Mouse (Mus musculus): Measurements from ENCODE around the gene Pnkd.
"Not testable (repeated sequence)": the region's sequence is repeated elsewhere in the genome, so short reads cannot be mapped to it uniquely, and the experiment has no call there.

Pnkd gene

DNA sequence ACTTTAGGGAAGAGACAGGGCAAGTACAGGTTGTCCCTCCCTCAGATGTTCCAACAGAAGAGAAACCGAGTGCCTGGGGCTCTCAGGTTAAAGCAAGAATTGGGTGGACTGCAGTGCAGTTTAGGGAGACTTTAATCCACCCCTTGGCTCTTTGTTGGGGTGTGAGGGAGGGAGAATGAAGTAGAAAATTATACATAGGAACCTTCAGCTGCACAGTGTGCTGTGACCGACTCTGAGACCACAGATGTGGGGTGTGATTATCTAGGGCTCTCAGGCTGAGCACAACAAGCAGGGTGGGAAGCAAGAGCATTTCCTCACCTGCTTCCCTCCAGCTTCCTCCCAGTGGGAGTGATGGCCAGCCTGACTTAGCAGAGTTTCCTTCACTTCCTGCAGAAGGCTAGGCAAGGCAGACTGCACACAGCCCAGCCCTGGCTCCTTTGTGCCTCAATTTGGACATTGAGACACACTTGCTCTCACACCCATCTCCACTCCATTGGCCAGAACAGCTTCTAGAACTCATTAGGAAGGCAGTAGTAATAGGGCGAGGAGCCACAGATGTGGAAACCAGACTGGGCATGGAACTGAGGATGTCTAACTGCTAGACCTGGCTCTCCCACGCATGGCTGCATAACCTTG, 46.4 kb downstream of the Pnkd start:
- DNase-seq (ENCODE audit: inconsistent ontology term): no peak

DNA sequence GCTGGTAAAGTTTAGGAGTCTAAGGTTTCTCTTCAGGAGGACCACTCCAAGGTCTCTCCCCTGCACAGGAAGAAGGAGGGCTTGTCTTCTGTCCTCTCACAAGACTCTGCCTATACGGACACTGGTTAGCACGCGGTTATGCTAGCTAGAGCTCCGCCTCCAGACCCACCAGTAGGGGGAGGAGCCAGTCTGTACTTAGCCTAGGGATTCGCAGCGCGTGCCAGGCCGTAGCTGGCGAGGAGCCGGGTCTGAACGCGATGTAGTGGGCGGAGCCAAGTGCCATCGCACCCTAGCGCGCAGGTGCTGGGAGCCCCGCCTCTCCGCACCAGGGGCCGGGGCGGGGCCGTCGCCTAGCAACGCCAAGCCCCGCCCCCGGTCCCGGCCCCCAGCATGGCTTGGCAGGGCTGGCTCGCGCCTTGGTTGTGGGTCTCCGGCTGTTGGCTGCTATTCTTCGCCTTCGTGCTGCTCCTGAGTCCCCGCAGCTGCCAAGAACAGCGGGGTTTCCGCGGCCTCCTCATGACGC, 47.6 kb downstream of the Pnkd start:
- peak; percentile 96 for DNase-seq (ENCODE audit: inconsistent ontology term)

DNA sequence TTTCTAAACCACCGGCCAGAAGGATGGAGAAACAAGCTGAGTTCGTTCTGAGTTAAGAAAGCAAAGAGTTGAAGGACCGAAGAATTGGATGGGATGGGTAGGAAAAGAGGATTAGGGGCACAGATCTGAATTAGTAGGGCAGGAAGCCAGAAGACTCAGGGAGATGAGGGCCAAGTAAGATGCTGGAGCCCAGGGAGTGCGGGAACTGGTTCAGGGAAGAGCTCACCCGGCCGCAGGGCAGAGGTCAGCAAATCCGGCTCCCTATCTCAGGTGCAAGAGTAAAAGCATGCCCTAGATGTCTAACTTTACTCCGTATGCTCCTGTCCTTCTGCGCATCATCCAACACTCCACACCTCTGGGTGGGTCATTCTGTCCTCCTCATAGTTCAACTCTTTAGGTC, 48.2 kb downstream of the Pnkd start:
- DNase-seq (ENCODE audit: inconsistent ontology term): no peak

DNA sequence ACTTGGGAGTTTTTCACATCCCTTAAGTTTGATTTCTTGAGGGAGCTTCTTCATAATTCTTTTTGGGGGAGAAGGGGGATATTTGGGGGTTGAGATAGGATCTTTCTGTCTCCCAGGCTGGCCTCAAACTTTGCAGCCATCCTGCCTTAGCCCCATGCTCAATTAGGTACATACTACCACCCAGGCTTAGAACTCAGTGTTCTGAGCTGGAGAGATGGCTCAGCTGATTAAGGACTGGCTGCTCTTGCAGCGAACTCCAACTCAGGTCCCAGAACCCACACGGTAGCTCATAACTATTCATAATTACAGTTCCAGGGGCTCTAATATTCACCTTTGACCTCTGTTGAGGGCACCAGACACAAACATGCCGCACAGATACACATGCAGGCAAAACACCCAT, 49.9 kb downstream of the Pnkd start:
- no peak for DNase-seq (ENCODE audit: inconsistent ontology term)

DNA sequence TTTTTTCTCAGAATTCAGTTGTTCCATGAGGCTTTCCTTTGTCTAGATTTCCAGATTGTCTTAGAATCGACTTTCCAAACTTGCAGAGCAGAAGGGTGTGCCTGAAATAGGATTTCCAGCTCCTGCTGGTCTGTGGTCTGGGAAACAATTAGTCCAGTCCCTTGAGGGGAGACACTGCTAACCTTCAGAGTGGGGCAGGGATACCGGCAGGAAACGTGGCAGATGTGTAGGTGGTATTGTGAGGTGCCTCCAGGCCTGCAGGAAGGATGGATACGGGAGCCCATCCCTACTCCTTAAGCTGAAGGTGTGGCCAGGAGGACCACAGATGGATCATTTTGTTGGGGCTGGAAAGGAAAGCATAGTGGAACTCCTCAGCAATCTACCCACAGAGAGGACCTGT, 50.3 kb downstream of the Pnkd start:
- peak; percentile 16 for DNase-seq (ENCODE audit: inconsistent ontology term)

DNA sequence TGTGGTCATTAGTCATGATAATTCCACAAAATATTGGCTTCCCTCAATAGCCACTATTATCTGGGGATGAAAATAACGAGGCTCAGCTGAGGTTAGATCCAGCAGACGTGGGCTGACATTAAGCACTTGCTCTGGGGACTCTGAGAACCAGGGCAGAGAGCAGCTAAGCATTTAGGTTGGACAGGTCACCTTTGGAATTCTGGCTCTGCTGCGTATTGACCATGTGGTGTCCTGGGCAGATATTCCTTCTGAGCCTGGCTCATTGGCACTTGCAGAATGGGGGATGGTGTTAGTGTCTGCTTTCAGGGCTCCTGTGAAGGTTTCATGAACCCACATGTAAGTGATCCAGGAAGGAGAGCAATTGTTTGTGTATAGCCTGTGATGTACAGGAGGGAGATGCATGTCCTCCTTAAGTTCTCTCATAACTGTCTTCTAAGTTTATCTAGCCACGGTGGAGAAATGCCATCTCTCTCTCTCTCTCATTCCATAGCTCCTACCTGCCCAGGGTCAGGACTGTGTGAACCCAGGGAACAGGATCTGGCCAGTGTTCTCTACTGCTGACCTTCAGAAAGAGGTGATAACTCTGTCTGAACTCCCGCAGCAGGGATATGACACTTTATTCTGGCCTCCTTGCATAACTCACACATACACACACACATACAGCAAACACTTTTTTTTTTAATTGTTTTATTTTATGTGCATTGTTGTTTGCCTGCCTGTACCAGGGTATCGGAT, 50.9 kb downstream of the Pnkd start:
- peak; percentile 19 for DNase-seq (ENCODE audit: inconsistent ontology term)

DNA sequence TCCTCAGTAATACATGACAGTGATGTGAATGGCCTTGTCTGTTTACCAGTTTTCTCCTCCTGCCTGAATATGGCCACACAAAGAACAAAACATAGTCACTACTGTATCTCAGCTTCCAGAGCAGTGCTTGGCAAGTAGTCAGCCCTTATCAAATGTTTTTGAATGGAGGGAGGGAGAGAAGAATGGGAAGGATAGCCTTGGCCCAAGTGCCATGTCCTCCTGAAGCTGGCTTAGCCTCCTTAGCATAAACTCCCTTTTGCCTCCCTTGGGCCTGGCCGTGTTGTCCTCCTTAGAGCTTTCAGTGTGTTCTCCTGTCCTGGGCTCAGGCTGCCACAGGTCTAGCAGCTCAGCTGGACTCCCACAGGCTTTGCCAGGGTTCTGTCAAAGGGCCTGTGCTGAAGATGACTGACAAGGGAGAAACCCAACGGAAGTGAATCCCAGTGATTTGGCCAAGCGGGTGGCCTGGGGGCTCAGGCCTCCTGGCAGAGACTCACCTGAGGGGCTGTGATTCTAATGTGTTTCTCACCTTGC, 52.6 kb downstream of the Pnkd start:
- DNase-seq (ENCODE audit: inconsistent ontology term): no peak

DNA sequence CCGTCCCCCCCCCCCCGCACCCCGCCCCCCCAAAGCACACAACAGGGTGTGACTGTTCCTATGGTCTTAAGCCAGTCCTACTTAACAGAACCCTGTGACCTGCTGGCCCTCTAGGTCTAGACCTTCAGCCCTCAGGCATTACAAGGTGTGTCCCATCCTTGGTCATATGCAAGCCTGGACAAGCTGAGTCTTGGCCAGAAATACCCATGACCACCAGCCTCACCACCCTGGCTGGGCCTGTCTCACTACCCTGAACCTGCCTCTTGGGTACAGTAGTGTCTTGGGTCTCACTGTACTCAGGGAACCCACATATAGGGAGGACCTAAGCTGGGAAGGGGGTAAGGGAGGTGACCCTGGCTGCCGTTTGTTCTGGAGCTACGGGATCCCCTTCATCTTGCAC, 53.3 kb downstream of the Pnkd start:
- no peak for DNase-seq (ENCODE audit: inconsistent ontology term)

DNA sequence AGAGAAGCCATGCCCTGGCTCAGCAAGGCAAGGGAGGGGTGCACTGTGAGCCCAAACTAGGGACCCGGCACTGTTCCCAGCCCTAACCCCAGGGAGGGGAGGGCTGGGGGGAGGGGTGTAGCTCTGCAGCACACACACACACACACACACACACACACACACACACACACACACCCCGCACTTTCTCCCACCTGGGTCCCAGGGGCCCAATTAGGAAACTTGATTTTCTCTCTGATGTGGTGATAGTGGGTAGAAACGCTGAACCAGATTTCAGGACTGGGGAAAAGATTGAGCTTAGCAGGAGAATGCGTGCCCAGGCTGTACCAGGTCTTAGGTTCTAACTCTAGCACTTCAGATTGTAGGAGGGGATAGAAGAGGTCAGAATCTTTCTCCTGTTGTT, 53.9 kb downstream of the Pnkd start:
- no peak for DNase-seq (ENCODE audit: inconsistent ontology term)

DNA sequence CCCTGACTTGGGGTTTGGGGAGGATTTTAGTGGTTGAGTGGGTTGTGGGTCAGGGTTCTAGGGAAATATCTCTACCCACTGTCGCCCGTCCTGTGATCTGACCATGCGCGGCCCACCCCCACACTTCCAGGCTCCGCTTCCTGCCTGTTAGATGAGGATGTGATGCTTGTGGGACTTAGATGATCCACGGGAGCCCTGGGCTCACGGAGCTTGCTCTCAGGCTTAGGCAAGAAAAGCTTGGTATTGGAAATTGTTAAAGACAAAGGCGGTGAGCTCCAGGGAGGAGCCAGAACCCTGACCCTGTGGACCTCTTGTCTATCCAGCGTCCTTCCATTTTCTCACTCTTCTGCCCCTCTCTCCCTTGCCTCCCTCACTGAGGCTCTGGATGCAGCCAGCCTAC, 55.2 kb downstream of the Pnkd start:
- DNase-seq (ENCODE audit: inconsistent ontology term): no peak

DNA sequence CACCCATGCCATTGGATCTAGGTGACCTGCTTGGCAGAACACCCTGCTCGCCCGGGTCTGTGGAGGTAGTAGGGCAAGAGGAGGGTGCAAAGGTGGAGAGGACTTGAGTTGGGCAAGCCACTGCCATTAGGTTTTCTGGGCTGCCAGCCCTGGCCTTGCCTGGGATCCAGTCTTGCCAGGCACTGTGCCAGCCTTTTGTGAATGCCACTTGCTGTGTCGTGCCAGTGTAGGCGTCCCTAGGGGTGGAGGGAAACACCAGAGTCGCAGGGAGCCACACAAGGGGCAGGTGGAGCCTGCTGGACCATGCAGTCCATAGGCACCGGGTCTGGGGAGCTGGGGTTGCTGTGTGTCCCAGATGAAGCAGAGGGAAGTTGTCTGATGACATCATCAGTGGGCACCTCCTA, 55.6 kb downstream of the Pnkd start:
- DNase-seq (ENCODE audit: inconsistent ontology term): peak; percentile 40

DNA sequence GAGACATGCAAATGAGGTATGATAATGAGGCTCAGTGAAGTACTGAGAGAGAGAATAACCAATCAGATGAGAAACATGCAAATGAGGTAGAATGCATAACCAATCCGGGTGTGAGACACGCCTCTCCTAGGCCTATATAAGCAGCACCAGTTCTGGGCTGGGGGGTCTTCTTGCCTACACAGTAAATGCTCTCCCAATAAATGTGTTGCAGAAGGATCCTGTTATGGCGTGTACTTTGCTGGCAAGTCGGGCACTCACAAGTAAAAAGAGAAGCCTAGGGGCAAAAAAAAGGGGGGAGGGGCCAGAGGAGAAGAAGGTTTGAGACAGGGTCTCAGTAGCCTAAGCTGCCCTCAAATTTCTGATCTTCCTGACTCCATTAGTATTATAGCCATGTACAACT, 56.3 kb downstream of the Pnkd start:
- DNase-seq (ENCODE audit: inconsistent ontology term): not testable (repeated sequence)

DNA sequence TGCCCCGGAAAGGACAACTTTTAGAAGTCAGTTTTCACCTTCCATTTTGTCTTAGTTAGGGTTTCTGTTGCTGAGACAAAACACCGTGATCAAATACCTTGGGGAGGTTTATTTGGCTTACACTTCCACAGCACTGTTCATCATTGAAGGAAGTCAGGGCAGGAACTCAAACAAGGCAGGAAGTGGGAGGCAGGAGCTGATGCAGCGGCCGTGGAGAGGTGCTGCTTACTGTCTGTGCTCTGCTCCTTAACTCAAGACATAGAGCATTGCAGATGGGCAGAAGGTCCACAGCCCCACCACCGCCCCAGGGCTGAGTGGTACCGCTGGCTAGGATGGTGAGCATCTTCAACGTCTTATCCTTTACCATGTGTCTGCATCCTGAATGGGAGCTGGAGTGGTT, 57.2 kb downstream of the Pnkd start:
- no peak for DNase-seq (ENCODE audit: inconsistent ontology term)

DNA sequence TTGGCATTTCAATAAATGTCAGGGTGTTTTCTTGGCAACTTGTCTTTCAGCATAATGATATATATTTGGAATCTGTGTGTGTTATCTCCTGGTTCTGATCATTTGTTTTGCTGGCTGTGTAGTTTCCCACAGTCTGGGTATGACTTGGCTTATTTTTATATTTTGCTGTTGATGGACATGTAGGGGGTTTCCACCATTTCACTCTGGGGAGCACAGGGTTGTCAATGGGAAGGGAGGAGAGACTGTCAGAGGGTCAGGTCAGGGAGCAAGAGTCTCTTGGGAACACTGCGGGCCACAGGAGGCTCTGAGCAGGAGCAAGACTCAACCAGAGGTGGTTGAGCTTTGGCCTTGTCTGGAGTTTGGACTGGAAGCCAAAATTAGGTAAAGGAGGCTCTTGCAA, 57.6 kb downstream of the Pnkd start:
- DNase-seq (ENCODE audit: inconsistent ontology term): no peak

DNA sequence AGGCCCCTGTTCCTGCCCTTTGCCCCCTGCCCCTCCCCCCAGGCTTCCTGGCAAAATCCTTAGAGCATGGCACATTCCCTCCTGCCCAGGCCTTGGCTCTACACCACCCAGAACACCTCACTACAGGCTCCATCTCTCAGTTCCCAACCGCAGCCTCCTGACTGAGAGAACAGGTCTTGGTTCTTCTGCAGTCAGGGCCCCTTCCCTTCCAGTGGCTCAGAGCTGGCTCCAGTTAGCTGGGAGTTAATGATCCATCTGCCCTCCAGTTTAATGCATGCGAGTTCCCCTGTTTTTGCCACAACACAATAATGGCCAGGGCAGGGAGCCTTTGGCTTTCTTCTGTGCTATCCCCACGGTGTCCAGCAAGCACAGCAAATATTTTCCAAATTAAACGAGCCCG, 58.4 kb downstream of the Pnkd start:
- no peak for DNase-seq (ENCODE audit: inconsistent ontology term)

DNA sequence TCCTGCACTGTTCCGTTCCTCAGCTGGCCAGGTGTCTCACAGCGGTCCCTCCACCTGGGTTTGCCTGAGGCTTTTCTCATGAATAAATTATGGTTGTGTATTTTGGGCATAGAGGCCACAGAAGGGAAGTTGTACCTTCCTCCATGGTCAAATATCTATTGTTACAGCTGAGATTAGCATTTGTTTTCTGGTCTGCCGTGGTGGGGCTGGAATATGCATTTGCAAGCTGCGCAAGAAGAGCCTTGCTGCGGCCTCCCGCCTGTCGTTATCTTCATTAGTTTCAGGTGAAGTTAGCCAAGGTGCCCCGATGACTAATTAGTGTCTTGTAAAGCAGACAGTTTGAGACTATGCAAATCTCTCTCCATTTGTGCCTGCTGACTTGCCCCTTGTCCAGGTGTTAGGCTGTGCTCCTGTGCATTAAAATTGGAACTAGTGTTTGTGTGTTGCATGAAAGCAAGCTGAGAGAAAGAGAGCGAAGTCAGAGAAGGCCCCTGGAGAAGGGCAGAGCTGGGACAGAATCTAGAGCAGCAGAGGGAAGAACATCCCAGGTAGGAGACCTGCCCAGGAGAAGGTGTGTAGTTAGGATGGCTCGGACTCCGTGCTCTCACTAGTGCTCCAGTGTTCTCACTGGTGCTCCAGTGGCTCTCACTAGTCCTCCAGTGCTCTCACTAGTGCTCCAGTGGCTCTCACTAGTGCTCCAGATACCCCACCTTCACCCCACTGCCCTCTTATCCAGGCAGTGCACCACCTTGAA, 59.6 kb downstream of the Pnkd start:
- DNase-seq (ENCODE audit: inconsistent ontology term): no peak

DNA sequence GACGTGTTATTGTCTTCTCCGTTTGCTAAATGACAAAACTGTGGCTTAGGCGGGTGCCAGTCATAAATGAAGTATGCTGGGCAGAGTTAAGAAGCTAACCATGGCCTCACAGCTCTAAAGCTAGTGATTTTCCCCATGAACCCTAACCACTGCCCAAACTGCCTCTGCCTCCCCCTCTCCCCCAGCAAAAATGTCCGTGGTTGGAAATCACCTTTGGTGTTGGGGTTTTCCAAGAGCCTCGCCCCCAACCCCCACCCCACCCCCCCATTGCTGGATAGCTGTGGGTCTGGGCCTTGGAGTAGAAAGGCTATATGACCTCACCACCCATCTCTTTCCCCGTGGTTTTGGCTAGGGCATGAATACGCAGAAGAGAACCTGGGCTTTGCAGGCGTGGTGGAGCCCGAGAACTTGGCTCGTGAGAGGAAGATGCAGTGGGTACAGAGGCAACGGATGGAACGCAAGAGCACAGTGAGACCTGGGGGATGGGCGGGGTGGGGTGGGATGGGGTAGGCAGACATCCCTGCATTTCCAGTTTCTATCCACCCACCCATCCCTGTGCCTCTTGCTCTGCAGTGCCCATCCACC, 66.5 kb downstream of the Pnkd start:
- DNase-seq (ENCODE audit: inconsistent ontology term): no peak

DNA sequence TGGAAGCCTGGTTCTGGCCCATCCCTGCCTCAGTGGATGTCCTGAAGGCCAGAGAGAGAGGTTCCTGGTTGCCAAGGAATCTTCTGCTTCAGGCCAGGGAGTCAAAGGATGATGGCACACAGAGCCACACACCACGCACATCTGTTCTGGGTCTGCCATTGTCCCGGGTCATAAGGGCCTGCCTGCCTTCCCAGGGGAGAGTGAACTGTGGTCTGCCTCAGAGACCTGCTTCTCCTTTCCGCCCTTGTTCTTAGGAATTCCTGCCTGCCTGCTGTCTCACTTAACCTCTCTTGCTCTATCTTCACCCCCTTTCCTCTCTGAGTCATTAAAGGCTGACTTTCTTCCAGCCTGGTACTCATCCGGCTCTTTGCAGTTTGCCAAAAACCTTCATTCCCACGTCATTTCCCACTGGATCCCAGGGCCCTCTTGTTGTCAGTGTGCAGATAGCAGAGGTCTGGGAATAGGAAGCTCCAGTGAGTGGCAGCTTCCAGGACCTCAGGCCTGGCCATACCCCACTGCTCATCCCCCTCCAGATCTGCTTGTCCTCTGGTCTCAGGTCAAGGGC, 67.9 kb downstream of the Pnkd start:
- no peak for DNase-seq (ENCODE audit: inconsistent ontology term)

DNA sequence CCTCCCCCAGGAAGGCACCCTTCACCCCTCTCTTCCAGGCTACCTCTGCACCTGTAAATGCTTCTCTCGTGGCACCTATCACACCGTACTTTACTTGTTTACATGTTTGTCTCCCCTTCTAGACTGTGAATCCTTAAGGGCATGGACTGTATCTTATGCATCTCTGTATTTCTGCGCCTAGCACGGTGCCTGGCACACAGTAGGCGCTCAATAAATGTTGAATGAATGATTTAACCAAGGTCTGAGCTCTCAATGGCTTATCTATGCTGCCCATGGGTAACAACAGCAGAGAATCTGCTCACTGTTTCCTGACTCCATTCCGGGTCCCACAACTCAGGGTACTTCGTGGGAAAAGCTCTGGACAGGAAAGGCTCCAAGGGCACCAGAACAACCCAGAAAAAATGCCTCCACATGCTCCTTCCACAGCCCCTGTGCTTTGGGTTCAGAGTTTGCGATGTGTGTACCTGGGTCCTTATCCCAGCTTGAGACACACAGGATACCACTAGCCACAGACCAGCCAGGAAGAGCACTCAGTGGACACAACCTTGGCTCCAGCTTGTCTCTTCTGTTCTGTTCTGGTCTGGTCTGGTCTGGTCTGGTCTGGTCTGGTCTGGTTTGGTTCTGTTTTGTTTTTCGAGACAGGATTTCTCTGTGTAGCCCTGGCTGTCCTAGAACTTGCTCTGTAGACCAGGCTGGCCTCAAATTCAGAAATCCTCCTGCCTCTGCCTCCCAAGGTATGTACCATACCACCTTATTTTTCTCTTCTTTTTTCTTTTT, 68.9 kb downstream of the Pnkd start:
- no peak for DNase-seq (ENCODE audit: inconsistent ontology term)

DNA sequence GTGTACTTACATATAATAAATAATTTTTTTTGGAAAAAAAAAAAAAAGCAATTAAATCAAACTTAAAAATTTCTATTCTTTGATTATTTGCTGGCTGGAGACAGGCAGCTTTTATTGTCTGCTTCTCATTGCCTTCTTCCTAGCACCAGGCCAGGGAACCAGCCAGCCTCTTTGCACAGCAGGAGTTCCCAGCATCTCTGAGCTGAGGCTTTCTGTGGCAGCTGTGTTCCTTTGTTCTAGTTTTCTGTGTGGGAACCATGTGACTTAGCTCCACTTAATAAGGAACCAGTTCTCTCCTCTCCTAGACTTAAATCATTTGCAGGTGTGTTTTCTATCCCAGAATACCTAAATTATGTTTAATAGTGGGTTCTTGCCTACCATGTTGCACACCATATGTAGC, 72.8 kb downstream of the Pnkd start:
- no peak for DNase-seq (ENCODE audit: inconsistent ontology term)

DNA sequence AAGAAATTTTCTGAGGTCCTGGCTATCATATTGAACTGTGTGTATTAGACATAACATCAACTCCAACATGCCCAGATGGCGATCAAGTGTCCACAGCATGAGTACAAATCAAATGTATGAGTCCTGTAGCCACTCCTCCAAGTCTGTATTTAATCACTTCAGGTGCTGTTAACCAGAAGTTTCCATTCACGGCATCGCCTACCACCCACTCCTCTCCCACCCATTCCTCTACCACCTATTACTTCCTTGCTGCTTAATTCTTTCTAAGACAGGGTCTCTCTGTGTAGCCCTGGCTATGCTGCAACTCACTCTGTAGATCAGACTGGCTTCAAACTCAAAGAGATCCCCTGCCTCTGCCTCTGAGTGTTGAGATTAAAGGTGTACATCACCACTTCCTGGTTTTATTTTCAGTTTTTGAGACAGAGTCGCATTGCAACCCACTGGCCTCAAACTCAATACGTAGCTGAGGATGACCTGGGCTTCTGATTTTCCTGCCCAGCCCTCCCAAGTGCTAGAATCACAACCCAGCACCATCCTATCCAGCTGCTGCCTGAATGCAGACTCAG, 75.3 kb downstream of the Pnkd start:
- DNase-seq (ENCODE audit: inconsistent ontology term): no peak
